Mouse (Mus musculus) Muller cell, postnatal 12 days (primary cell): ENCODE measurements around the gene Imp3.

Experiments used
- DNase-seq: peaks from one replicate; pipeline ENCODE4 v3.0.0-alpha.2; 2015; ENCODE audit errors: inconsistent ontology term

The Imp3 gene

DNA sequence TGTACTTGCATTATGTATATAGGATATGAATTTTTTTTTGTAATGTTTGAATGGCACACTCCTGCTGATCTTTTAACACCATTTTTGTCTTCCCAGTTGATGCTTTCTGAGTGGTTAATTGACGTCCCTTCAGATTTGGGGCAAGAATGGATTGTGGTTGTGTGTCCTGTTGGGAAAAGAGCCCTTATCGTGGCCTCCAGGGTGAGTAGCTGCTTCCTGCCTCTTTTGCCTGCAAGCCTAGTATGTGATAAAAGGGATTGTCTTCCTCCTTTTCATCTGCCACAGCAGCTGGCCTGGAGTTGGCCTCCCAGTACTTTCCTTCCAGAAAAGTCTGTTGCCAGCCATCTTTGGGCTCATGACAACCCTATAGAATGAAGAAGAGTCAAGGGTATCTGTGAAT lies 32.9 kb downstream of the Imp3 start:
- no peak for DNase-seq

DNA sequence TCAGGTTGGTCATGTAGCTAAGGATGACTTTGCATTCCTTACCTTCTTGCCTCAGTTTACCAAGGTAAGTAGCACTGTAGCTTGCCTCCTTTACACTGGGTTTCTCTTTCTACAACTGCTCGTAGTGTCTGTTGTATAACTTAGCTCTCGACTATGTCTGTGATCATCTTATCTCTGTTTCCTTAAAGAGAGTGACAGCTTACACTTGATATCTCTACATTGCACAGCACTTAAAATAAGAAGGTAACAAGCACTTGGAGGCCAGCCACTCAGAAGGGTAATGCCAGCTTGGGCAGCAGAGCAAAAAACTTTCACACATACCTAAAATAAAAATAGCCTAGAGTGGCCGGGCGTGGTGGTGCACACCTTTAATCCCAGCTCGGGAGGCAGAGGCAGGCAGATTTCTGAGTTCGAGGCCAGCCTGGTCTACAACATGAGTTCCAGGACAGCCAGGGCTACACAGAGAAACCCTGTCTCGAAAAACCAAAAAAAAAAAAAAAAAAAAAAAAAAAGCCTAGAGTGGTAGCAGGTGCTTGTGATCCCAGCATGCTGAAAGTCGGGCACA lies 36.8 kb downstream of the Imp3 start:
- DNase-seq = no peak

DNA sequence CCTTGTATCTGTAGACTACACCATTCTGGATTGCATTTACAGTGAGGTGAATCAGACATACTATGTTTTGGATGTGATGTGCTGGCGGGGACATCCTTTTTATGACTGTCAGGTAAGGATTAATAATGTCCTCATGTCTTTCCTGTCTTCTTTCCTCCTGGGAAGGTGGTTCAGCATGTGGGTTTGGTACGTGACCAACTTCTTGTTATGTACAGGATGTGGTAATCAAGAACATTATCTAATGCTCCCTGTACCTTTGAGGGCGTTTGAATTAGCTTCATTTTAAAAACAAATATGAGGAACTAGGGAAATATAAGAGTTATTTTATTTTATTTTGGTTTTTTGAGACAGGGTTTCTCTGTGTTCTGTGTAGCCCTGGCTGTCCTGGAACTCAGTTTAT lies 37.9 kb downstream of the Imp3 start:
- DNase-seq = no peak

DNA sequence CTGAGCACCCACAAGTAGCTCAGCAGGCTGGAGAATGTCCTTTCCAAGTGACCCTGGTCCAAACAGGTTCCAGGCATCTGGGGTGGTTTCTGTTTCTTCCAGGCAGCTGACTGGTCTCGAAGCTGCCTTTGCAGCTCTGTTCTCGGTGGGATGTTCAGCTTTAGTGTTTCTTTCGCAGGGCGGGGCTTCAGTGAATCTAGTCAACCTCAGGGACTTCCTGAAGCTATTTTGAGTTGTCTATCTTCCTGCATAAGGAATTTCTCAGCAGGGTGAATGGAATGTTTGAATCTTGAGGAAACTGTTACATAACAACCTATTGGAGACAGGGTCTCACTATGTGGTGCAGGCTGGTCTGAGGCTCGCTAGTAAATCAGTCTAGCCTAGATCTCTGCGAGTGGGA lies 42.9 kb downstream of the Imp3 start:
- no peak for DNase-seq

DNA sequence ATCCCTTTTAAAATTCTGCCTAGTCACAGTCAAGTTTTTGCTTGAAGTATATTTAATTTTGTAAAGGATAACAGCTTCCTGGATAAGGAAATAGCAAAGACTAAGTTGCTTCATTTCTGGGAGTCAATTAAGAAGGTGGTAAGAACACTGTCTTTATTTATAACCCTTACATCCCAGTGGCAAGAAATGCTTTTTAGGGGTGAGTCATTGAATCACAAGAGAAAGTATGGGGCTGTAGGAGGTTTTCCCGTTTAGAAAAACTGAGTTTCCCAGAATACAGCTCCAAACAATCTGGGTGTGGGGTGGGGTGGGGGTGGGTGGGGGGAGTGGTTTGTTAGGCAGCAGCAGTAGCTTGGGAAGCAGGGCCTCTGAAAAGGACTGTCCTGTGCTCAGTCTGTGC lies 44.2 kb downstream of the Imp3 start:
- no peak for DNase-seq
